Mouse (Mus musculus) liver, embryonic 15.5 days (tissue): ENCODE measurements at regions not wholly inside any gene's neighbourhood (a gene's known extent, or its start where the extent isn't known, plus 50 kb on each side); places are given as distances from the start of the nearest gene placed in this dataset.
"Not testable (repeated sequence)": the region's sequence is repeated elsewhere in the genome, so short reads cannot be mapped to it uniquely, and the experiment has no call there.

Experiments
- ATAC-seq: fragments of 200-750 bp; cut with Nextera tagmentation; 2 replicates; pipeline ENCODE4 v1.8.0; 2017; ENCODE audit warnings: moderate number of reproducible peaks, mild to moderate bottlenecking, moderate library complexity; ENCODE audit not compliant: insufficient read depth
- H3K27ac ChIP-seq: fragments of 300-500 bp; sonication (generic); replicated peaks from 2 replicates; pipeline ENCODE4 v1.5.1; 2015; ENCODE audit warnings: mild to moderate bottlenecking, inconsistent platforms
- H3K27me3 ChIP-seq: fragments of 300-500 bp; sonication (generic); 2 replicates; pipeline ENCODE4 v1.6.1; 2015; ENCODE audit warnings: mild to moderate bottlenecking, inconsistent platforms
- H3K36me3 ChIP-seq: fragments of 300-500 bp; sonication (generic); replicated peaks from 2 replicates; pipeline ENCODE4 v1.6.1; 2015; ENCODE audit warnings: moderate library complexity, mild to moderate bottlenecking, inconsistent platforms
- H3K4me1 ChIP-seq: fragments of 300-500 bp; sonication (generic); replicated peaks from 2 replicates; pipeline ENCODE4 v1.6.1; 2015; ENCODE audit warnings: inconsistent platforms
- H3K4me2 ChIP-seq: fragments of 300-500 bp; sonication (generic); 2 replicates; pipeline ENCODE4 v1.6.1; 2015; ENCODE audit warnings: moderate library complexity, mild to moderate bottlenecking, inconsistent platforms
- H3K4me3 ChIP-seq: fragments of 300-500 bp; sonication (generic); replicated peaks from 2 replicates; pipeline ENCODE4 v1.5.1; 2015; ENCODE audit warnings: mild to moderate bottlenecking, inconsistent platforms
- H3K9ac ChIP-seq: fragments of 300-500 bp; sonication (generic); 2 replicates; pipeline ENCODE4 v1.6.1; 2015; ENCODE audit warnings: moderate library complexity, mild to moderate bottlenecking, inconsistent platforms
- H3K9me3 ChIP-seq: fragments of 300-500 bp; sonication (generic); replicated peaks from 2 replicates; pipeline ENCODE4 v1.6.1; 2016; ENCODE audit warnings: inconsistent platforms
- WGBS: fragments of 180-500 bp; shearing (Covaris S2); methylation state at CpG from one replicate; pipeline ENCODE4 v1.1.7; 2015; ENCODE audit warnings: mixed read lengths; ENCODE audit not compliant: insufficient replicate concordance; 5-methylcytosine and 5-hydroxymethylcytosine counted together

DNA sequence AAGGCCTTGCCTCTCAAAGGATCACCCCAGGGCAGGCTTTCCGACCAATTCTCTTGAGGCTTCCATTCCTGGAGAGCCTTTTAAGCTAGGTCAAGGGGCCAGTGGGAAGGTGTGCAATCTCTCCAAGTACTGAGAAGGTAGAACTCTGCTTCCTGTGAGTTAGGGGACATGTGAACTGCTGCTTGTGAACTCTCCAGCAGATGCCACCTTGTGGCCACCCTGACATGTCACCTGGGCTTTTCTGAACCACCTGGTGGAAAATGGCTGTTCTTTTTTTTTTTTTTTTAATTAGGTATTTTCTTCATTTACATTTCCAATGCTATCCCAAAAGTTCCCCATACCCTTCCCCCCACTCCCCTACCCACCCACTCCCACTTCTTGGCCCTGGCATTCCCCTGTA is 438.5 kb upstream of the Sall1 start:
- H3K9me3 ChIP-seq, H3K4me3 ChIP-seq, ATAC-seq, H3K36me3 ChIP-seq, H3K27me3 ChIP-seq, H3K4me2 ChIP-seq, H3K9ac ChIP-seq, H3K27ac ChIP-seq, H3K4me1 ChIP-seq: not testable (repeated sequence)
- 71% methylated on average over 1 of the region's 1 CpGs for WGBS

DNA sequence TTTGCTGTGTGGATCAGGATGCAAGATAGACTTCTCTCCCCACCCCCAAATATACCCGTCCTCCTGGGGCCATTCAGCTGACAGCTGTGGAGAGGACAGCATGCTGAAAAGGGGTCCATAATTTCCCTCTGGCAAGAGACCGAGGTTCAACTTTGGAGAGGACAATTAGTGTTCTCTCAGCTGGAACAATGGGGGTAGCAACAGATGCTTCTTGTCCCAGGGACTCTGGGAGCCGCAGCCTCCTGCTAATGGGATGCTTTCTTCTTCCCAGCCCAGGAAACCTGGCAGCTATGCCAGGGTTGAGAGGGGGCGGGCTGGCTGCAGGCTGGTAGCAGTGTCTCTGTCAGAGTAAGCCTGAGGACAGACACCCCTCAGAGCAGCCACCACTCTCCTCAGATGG is 433.0 kb upstream of the Sall1 start:
- H3K4me3 ChIP-seq, result no peak overlapping the region
- H3K27me3 ChIP-seq, result no peaks in the 10 kb centered on the region
- no peak overlapping the region for H3K9ac ChIP-seq
- H3K9me3 ChIP-seq, result no peaks in the 10 kb centered on the region
- WGBS, result 55% methylated on average over 4 of the region's 4 CpGs
- H3K4me2 ChIP-seq, result no peak overlapping the region
- no peak overlapping the region for H3K27ac ChIP-seq
- no peak for ATAC-seq
- no peaks in the 10 kb centered on the region for H3K36me3 ChIP-seq
- no peaks in the 10 kb centered on the region for H3K4me1 ChIP-seq

GRCm38 (mm10) chr8:89471116-89471515 is 427.2 kb upstream of the Sall1 start:
- Histone ChIP-seq H3K9ac (no peak overlapping the region), H3K36me3 (no peaks in the 10 kb centered on the region), H3K4me3 (no peak overlapping the region), H3K4me1 (no peaks in the 10 kb centered on the region), H3K9me3 (no peaks in the 10 kb centered on the region), H3K27ac (no peak overlapping the region), H3K4me2 (no peak overlapping the region), H3K27me3 (no peaks in the 10 kb centered on the region)
- no peak for ATAC-seq
- 61% methylated on average over 5 of the region's 5 CpGs for WGBS

DNA sequence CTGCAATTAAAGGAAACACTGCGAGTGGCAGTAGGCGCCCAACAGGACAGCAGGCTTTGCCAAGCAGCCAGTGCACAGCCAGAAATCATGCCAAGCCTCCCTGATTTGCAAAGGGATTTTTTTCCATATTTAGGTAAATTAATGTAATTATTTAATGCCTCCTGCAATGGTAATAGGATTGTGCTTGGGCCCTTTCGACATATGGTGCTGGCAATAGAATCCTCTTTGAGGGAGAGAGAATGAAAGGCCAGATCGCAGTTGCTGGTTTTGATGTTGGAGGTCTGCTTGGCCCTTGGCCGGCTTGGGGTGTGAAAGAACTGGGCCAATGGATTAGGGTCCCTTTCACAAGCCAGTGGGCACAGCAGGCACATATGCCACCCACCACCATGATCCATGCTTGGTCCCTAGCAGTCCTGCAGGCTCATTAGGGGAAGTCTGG is 424.8 kb upstream of the Sall1 start:
- WGBS, result 67% methylated on average over 5 of the region's 5 CpGs
- Histone ChIP-seq H3K4me2 (no peak overlapping the region), H3K9me3 (no peaks in the 10 kb centered on the region), H3K4me3 (no peak overlapping the region), H3K9ac (no peak overlapping the region), H3K27me3 (no peaks in the 10 kb centered on the region), H3K4me1 (no peaks in the 10 kb centered on the region), H3K27ac (no peak overlapping the region), H3K36me3 (no peaks in the 10 kb centered on the region)
- no peak for ATAC-seq

DNA sequence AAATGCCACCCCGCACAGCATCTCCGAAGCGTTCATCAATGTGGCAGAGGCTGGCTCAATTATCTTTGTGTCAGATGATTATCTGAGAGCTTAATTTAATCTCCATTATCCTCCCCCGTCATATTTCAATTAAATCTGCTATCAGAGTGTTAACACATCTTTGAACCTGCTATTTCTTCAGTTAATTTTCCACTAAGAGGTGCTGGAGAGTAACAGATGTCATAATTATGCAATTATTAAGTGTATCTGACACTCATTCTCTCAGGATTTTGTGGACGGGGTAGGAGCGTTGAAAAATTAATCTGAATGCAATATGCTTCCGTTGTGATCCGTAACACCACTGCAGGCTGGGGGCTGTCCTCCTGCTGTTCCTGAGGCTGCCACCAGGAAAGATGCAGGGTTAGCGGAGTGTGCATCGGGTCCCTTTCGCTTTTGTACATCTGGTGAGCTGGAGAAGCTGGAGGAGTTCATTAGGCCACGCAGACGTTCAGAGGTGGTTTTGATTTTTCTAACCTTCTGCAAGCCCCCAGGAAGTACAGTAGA is 421.3 kb upstream of the Sall1 start:
- Histone ChIP-seq H3K27me3 (no peaks in the 10 kb centered on the region), H3K4me3 (no peak overlapping the region), H3K4me1 (no peaks in the 10 kb centered on the region), H3K9me3 (no peaks in the 10 kb centered on the region), H3K4me2 (no peak overlapping the region), H3K9ac (no peak overlapping the region), H3K27ac (no peak overlapping the region), H3K36me3 (no peaks in the 10 kb centered on the region)
- 84% methylated on average over 13 of the region's 13 CpGs for WGBS
- ATAC-seq, result no peak

DNA sequence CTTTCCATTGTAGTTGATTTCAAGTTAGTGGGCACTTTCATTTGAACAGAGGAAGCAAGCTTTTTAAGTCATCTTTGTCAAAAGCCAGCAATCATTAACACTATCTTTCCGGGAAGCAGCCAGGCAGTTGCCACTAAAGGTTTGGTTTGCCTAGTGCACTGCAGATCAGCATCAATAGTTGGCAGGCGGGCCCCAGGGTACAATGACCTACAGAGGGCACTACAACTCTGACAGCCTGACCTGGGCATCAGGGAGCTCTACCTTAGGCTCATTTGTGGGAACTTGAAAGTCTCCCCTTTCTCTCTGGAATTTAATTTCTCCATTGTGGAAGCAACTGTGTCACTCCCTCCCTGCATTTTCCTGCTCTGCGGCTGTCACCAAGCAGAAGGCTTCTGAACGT is 412.6 kb upstream of the Sall1 start:
- 42% methylated on average over 4 of the region's 4 CpGs for WGBS
- H3K27me3 ChIP-seq, result no peaks in the 10 kb centered on the region
- no peak for ATAC-seq

GRCm38 (mm10) chr8:89455731-89456130 is 411.8 kb upstream of the Sall1 start:
- H3K9me3 ChIP-seq, result no peaks in the 10 kb centered on the region
- no peaks in the 10 kb centered on the region for H3K4me1 ChIP-seq
- H3K4me3 ChIP-seq, result no peak overlapping the region
- H3K4me2 ChIP-seq, result no peak overlapping the region
- H3K27me3 ChIP-seq, result no peaks in the 10 kb centered on the region
- no peak overlapping the region for H3K9ac ChIP-seq
- no peak overlapping the region for H3K27ac ChIP-seq
- H3K36me3 ChIP-seq, result no peaks in the 10 kb centered on the region
- no peak for ATAC-seq
- WGBS, result 55% methylated on average over 5 of the region's 5 CpGs

More for the DNA sequence above, 412.6 kb upstream of the Sall1 start:
- Histone ChIP-seq H3K9me3 (no peaks in the 10 kb centered on the region), H3K4me1 (no peaks in the 10 kb centered on the region), H3K36me3 (no peaks in the 10 kb centered on the region), H3K9ac (no peak overlapping the region), H3K4me2 (no peak overlapping the region), H3K4me3 (no peak overlapping the region), H3K27ac (no peak overlapping the region)

DNA sequence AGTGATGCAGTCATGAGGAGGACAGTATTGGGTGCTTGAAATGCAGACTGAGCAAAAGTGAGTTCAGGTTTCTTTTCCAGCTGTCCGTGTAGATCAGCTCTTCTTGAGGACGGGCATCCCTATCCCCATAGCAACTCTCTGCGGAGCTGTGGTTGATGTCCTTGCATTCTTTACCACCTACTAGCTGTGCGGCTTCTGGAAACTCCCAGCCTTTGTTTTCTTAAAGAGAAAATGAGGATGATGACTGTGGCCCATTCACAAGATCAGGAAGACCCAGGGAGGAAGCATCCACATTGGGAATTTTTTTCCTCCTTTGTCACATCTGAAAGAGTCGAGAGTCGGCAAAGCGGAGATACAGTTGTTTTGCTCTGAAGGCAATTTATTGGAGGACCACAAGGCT is 410.2 kb upstream of the Sall1 start:
- no peaks in the 10 kb centered on the region for H3K9me3 ChIP-seq
- 55% methylated on average over 7 of the region's 7 CpGs for WGBS
- H3K27me3 ChIP-seq, result no peaks in the 10 kb centered on the region
- no peaks in the 10 kb centered on the region for H3K4me1 ChIP-seq
- no peak for ATAC-seq
- no peak overlapping the region for H3K27ac ChIP-seq
- no peak overlapping the region for H3K4me3 ChIP-seq
- no peak overlapping the region for H3K9ac ChIP-seq
- no peak overlapping the region for H3K4me2 ChIP-seq
- H3K36me3 ChIP-seq, result no peaks in the 10 kb centered on the region

DNA sequence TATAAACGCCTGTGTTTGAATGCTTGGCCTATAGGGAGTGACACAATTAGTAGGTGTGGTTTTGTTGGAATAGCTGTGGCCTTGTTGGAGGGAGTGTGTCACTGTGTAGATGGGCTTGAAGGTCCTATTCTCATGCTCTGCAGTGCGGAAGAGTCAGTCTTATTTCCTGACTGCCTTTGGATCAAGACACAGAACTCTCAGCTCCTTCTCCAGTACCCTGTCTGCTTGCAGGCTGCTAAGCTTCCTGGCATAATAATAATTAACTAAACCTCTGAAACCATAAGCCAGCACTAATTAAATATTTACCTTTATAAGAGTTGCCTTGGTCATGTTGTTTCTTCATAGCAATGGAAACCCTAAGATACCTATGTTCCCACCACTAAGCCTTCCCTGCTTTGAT is 409.8 kb upstream of the Sall1 start:
- WGBS, result 51% methylated on average over 2 of the region's 2 CpGs
- no peaks in the 10 kb centered on the region for H3K36me3 ChIP-seq
- no peak for ATAC-seq
- H3K4me2 ChIP-seq, result no peak overlapping the region
- no peaks in the 10 kb centered on the region for H3K4me1 ChIP-seq
- H3K27ac ChIP-seq, result no peak overlapping the region
- no peaks in the 10 kb centered on the region for H3K27me3 ChIP-seq
- H3K9me3 ChIP-seq, result no peaks in the 10 kb centered on the region
- no peak overlapping the region for H3K4me3 ChIP-seq
- H3K9ac ChIP-seq, result no peak overlapping the region

- 48% methylated on average over 5 of the region's 5 CpGs for WGBS
- Histone ChIP-seq H3K27ac (no peak overlapping the region), H3K9me3 (no peaks in the 10 kb centered on the region), H3K9ac (no peak overlapping the region), H3K36me3 (no peaks in the 10 kb centered on the region), H3K4me2 (no peak overlapping the region), H3K4me1 (no peaks in the 10 kb centered on the region), H3K27me3 (no peaks in the 10 kb centered on the region), H3K4me3 (no peak overlapping the region)
- ATAC-seq, result no peak
Observed at GRCm38 (mm10) chr8:89444466-89444865, 400.5 kb upstream of the Sall1 start.

GRCm38 (mm10) chr8:89439304-89439703 is 395.3 kb upstream of the Sall1 start:
- no peak for ATAC-seq
- Histone ChIP-seq H3K4me3 (no peak overlapping the region), H3K9ac (no peak overlapping the region), H3K9me3 (no peaks in the 10 kb centered on the region), H3K4me2 (no peak overlapping the region), H3K27me3 (0 out of 2 replicates have a peak, but pooled peaks cover 3% of the 10 kb centered on the region), H3K36me3 (no peaks in the 10 kb centered on the region), H3K27ac (no peak overlapping the region), H3K4me1 (no peaks in the 10 kb centered on the region)
- WGBS, result 60% methylated on average over 6 of the region's 6 CpGs

- no peak overlapping the region for H3K27ac ChIP-seq
- no peaks in the 10 kb centered on the region for H3K4me1 ChIP-seq
- H3K4me3 ChIP-seq, result no peak overlapping the region
- no peak overlapping the region for H3K4me2 ChIP-seq
- no peaks in the 10 kb centered on the region for H3K27me3 ChIP-seq
- H3K36me3 ChIP-seq, result no peaks in the 10 kb centered on the region
- no peaks in the 10 kb centered on the region for H3K9me3 ChIP-seq
- no peak overlapping the region for H3K9ac ChIP-seq
- no peak for ATAC-seq
- 74% methylated on average over 3 of the region's 3 CpGs for WGBS
Observed at GRCm38 (mm10) chr8:89426969-89427368, 383.0 kb upstream of the Sall1 start.
